Mouse (Mus musculus) thymus, adult 18-20 months (tissue): Measurements from ENCODE around the gene 1700123L14Rik.
"Not testable (repeated sequence)": the region's sequence is repeated elsewhere in the genome, so short reads cannot be mapped to it uniquely, and the experiment has no call there.

ENCODE experiments used
- DNase-seq, 2 experiments: peaks; one replicate each; pipeline ENCODE4 v3.0.0; 2022; ENCODE audit warnings: mixed read lengths in 2 of 2

The 1700123L14Rik gene

DNA sequence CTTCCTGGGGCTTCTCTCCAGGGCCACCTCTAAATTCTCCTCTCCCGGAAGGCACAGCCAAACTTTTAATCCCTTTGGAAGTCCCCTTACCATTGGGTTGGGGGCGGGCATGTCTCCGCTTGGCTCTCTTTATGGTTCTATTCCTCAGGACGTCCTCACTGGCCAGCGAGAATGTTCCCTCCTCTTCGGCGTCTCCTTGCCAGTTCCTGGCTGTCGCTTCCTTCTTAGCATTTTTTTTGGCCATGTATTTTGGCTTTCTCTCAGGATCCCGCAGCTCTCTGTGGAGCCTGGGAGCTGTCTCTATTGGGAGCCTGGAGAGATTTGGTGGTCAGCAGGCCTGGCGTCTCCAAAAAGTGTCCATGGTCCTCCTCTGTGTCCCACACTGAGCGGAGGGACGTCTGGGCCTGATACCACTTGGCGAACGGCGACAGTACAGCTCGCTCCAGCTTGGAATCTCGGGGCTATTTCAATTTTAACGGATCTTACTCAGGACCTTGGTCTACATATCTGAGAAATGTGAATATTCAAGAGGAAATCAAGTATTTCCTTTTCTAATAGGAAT, at the start of gene 1700123L14Rik:
TSS of gene 1700123L14Rik (minus strand) at position 426 of the 562 bp plus-strand sequence.
- no peak for DNase-seq

DNA sequence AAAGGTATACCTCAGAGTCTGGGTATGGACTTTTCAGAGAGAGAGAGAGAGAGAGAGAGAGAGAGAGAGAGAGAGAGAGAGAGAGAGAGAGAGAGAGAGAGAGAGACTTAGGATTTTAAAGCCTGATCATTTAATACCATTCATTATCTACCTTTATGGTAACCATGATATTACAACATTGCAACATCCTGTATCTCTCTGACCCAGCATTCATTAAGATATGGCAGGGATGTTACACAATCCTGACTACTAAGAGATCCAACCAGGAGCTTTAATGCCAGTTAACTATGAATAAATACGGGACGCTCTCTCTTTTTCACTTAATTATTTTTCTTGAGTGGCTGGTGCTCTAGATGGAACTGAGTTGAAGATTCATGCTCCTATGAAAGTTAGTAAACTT, 39.4 kb upstream of the 1700123L14Rik start:
- DNase-seq = no peak

DNA sequence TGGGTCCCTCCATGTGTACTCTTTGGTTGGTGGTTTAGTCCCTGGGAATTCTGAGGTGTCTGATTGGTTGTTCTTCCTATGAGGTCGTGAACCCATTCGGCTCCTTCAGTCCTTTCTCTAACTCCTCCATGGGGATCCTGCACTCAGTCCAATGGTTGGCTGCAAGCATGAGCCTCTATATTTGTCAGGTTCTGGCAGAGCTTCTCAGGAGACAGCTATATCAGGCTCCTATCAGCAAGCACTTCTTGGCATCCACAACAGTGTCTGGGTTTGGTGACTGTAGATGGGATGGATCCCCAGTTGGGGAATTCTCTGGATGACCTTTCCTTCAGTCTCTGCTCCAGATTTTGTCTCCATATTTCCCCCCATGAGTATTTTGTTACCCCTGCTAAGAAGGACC, 32.9 kb upstream of the 1700123L14Rik start:
- not testable (repeated sequence) for DNase-seq

DNA sequence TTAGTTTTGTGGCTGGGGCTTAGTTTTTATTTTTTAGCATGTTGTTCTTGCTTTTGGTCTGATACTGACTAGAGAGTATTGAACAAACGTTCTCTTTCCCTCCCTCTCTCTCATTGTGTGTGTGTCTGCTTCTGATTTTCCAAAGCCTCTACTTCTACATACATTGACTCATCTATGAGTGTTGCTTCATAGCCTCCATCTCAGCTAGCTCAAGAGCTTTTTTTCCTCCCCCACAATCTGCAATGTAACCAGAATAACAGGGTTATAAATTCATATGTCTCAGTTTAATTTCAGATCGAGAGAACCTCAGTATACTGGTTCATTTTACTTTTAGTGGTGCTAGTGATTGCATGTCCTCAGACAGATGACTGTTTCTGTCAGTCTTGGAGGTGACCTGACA, 20.5 kb upstream of the 1700123L14Rik start:
- no peak for DNase-seq

DNA sequence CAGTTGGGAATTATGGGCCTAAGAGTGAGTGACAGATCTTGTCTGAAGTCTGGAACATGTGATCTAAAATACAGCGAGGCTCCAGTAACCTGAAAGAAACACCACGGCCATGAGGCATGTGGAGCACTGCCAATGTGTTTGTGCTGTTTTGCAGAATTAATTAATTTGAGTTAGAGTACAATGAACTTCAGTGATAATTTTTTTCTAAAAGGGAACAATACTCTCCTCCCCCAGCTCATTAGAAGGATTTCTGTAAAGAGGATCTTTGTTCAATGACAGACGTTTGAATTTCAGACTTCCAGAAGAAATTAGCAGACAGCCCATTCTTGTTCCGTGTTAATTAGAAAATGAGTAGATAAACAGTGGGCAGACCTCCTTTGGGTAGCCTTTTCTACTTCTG, 17.3 kb upstream of the 1700123L14Rik start:
- DNase-seq = no peak

DNA sequence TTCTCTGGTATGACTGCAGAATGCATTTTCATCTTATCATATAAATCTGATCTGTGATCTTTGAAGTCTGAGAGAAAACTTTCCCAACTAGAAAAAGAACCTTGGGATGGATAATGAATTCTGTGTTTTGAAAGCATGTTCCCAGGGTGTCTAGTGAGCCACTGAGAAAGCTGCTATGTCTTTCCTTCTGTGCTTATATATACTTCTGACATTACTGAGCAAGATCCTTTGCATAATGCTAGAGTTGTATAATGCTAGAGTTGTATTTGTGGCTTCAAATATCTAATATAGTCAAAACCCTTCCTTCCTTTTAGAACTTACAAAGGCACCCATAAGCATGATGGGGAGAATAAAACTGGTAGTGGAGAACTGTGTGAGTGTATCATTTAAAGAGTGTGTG, 12.5 kb upstream of the 1700123L14Rik start:
- no peak for DNase-seq

DNA sequence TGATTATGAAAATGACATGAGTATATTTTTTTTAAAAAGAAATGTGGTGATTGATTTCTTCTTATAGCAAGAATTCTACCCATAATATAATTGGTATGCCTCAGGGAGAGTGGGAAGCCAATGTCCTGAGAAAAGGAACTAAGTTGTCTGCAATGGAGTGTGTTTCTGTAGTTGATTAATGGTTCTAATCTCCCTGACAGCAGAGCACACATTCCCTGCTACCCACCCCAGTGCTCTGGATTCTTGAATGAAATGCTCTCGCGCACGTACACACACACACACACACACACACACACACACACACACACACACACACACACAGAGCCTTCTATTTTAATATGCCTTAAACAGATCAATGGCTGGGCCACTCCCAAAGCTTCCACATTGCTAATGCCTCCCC, 7.6 kb upstream of the 1700123L14Rik start:
- DNase-seq = no peak

DNA sequence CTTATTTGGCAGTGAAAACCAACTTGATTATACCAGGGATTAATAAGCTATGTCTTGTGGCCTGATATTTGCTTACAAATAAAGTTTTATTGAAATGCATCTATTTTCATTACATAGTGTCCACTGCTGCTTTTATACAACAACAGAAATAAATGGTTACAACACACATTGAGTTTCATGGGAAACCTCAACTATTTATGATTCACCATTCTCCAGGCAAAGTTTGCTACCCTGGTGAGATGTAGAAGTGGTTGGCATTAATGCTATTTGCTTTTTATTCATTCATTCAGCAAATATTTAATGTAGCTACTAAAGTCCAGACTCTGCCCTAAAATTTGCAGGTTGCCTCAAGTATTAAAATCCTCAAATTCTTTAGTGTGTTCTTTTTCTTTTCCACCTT, 988 bp upstream of the 1700123L14Rik start:
- no peak for DNase-seq

DNA sequence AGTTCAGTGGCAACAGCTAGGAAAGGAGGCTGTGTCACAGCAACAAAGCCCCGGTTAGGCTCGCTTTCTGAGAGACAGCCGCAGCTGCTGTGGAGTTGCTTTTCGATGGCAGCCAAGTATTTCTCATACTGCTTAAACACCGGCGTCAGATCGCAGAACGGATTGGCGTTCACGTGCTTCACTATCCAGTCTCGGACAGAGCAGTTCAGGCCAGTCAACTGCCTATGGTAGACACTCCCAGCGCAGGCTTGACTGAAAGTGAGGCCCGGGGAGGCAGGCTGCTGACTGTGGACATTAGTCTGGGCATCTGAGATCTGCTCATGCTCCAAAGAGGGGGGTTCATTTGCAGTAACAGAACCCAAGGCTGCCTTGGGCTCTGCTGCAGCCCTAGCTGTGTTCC, 640 bp downstream of the 1700123L14Rik start:
- no peak for DNase-seq

DNA sequence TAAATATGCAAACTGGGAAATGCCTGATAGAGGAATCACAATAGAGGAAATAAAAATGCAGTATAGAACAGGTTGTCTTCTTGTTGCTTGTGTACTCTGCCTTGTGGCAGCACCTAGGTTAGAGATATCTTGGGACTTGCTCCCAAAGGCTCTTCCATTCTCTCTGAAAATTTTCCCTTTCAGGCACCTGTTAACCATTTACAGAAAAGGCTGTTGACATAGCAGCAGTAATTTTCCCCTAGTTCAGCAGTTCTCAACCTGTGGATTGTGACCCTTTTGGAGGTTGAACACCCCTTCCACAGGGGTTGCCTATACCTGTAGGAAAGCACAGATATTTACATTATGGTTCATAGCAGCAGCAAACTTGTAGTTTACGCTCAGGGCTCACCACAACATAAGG, 22.7 kb downstream of the 1700123L14Rik start:
- no peak for DNase-seq

DNA sequence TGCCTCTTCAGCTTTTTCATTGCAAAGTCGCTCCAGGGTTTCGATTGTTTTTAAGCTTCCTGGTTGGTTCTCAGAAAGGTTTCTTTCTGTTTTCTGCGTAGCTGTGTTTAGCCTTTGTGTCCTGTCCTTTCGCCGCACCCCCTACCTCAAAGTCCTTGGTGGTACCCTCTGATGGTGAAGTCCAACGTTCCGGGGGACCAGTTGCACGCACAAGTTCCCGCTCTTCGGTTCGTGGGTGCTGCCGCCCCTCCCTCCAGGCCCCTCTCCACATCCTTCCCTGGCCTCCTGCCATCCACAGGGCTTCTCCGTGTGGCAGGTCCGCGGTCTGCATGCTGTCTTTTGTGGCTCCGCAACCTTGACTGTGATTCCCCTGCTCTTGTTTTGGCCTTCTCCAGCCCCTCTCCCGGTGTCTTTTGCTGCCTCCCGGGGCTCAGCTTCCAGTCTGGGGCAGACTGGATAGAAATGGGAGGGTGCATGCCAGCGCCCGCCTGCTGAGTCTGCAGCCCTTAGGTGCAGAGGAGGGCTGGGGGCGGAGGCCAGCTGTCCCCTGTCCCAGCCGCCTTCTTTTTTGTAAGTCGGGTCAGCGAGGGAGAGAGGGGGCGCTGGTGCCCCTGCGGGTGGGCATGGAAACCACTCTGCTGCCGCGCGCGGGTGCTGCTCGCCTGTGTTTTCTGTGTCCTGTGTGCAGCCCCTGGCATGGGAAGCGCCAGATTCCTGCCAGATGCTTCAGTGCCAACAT, 49.3 kb downstream of the 1700123L14Rik start:
- DNase-seq = no peak

DNA sequence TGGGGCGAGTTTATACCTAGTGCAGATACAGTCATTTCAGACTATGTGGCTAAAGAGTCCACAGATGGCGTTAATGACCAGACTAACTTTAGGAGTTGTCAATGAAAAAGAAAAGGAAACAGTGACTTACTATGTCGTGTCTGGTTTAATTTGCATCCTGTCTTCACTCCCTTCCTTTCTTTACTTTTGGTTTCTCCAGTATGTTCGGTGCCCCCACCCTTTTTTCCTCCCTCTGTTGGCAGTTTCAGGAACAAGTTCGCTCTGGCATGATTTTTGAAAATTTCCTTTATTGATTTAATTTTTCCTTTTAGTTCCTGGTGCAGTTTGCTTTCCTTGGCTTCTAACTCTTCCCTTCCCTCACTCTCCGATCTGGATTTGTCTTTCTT, 49.9 kb downstream of the 1700123L14Rik start:
- no peak for DNase-seq
